Mouse (Mus musculus): Measurements from ENCODE around the gene 5430419D17Rik.

5430419D17Rik gene

GRCm38 (mm10) chr7:131314493-131314892 lies 140.3 kb downstream of the 5430419D17Rik start:
- no peak for DNase-seq (ENCODE audit: low spot score in 2 of 2)

- no peak for DNase-seq (ENCODE audit: low spot score in 2 of 2)
Observed at GRCm38 (mm10) chr7:131317587-131317986, 143.4 kb downstream of the 5430419D17Rik start.

- no peak for DNase-seq (ENCODE audit: low spot score in 2 of 2)
Observed at GRCm38 (mm10) chr7:131318340-131318739, 144.1 kb downstream of the 5430419D17Rik start.

GRCm38 (mm10) chr7:131322192-131322591 lies 148.0 kb downstream of the 5430419D17Rik start, which contains the start of gene Cuzd1:
Gene Cuzd1 (minus strand): TSS chr7:131322292.
- no peak for DNase-seq (ENCODE audit: low spot score in 2 of 2)

- no peak for DNase-seq (ENCODE audit: low spot score in 2 of 2)
Observed at GRCm38 (mm10) chr7:131327054-131327453, 152.9 kb downstream of the 5430419D17Rik start.

- no peak for DNase-seq (ENCODE audit: low spot score in 2 of 2)
Observed at GRCm38 (mm10) chr7:131329416-131329815, 155.2 kb downstream of the 5430419D17Rik start, which contains the start of gene Fam24b. Gene Fam24b (minus strand): TSS chr7:131329516.

GRCm38 (mm10) chr7:131331688-131332087 lies 157.5 kb downstream of the 5430419D17Rik start:
- DNase-seq (ENCODE audit: low spot score in 2 of 2): no peak

- no peak for DNase-seq (ENCODE audit: low spot score in 2 of 2)
Observed at GRCm38 (mm10) chr7:131333564-131333963, 159.4 kb downstream of the 5430419D17Rik start, which contains the start of gene Fam24a. Gene Fam24a (plus strand): TSS chr7:131333864.

- no peak for DNase-seq (ENCODE audit: low spot score in 2 of 2)
Observed at GRCm38 (mm10) chr7:131337502-131338068, 163.4 kb downstream of the 5430419D17Rik start.

- DNase-seq (ENCODE audit: low spot score in 2 of 2): no peak
Observed at GRCm38 (mm10) chr7:131345856-131346541, 171.8 kb downstream of the 5430419D17Rik start.

Data from frontal cortex, postnatal 25 days (tissue).